Mouse (Mus musculus) activated CD4-positive, CD25-positive, alpha-beta regulatory T cell, adult 4 months (primary cell): ENCODE measurements around the gene Ngly1. TPM values are rescaled to one million over a fixed set of nuclear protein-coding genes. Genes with fewer than 3 reads are reported as not detected.
"Not testable (repeated sequence)": the region's sequence is repeated elsewhere in the genome, so short reads cannot be mapped to it uniquely, and the experiment has no call there.

ENCODE experiments used
- ATAC-seq: one replicate; pipeline ENCODE4 v1.8.0; 2017
- polyA plus RNA-seq, 2 experiments: library from polyadenylated mRNA; unstranded; fragments of 100-300 nt; shearing (Covaris generic); gene quantifications; one replicate each; pipeline ENCODE4 v1.2.1; 2017

The Ngly1 gene
- polyA plus RNA-seq, 2 experiments from 2014 or later = 70.5 to 98.9 TPM

GRCm38 (mm10) chr14:16261869-16262268 lies 12.8 kb downstream of the Ngly1 start:
- ATAC-seq = peak; percentile 30

DNA sequence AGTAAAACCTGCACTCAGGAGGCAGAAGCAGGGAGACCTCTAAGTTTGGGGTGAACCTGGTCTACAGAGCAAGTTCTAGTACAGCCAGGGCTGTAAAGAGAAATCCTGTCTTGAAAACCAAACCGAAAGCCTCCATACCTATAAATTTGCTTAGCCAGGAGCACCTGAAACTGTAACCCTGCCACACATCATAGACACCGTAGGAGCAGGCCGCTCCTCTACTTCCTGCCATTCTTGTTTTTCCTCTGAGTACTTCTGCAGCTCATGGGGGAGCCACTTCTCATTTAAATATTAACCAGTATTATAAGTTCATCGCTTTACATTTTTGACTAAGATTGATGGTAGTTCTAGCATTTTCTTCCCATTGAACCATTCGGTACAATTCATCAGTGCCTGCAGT lies 17.9 kb downstream of the Ngly1 start:
- no peak for ATAC-seq

GRCm38 (mm10) chr14:16269776-16270175 lies 20.7 kb downstream of the Ngly1 start:
- peak; percentile 71 for ATAC-seq

- no peak for ATAC-seq
Measured at GRCm38 (mm10) chr14:16273677-16274076, 24.6 kb downstream of the Ngly1 start.

DNA sequence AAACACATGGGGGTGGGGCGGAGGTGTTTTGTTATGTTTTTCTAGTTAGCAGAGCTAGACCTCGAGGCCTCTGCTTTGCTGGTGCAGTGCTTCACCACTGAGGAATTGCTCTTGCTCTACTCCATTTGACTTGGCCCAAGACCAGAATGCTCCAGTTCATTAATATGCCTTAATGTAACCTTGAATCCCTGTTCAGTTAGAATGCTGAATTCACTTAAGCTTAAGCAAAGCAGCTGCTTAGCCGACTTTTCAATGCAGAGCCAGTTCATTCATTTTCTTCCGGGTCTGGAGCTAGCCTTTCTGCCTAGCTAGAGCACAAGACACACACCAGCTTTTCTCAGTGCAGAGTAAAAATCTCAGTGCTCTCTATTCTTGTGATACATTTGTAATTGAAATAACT lies 30.1 kb downstream of the Ngly1 start:
- ATAC-seq = no peak

- no peak for ATAC-seq
Measured at GRCm38 (mm10) chr14:16283966-16284365, 34.9 kb downstream of the Ngly1 start.

GRCm38 (mm10) chr14:16292371-16292770 lies 43.3 kb downstream of the Ngly1 start:
- ATAC-seq = no peak

DNA sequence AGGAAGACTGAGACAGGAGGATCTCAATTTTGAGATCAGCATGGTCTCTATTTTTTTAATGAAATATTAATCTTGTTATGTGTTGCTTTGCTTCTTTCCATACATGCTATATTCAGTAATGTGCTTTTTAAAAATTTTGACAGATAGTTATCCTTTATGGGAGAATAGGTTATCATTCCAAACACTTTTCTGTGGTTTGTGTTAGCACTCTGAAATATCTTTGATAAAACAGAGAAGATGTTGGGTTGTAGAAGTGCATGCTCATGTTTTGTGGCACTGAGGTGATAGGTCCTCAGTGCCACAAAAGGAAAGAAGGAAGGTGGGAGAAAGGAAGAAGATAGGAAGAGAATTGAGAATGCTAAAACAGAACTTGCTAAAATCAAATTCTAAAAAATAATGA lies 43.9 kb downstream of the Ngly1 start:
- no peak for ATAC-seq

DNA sequence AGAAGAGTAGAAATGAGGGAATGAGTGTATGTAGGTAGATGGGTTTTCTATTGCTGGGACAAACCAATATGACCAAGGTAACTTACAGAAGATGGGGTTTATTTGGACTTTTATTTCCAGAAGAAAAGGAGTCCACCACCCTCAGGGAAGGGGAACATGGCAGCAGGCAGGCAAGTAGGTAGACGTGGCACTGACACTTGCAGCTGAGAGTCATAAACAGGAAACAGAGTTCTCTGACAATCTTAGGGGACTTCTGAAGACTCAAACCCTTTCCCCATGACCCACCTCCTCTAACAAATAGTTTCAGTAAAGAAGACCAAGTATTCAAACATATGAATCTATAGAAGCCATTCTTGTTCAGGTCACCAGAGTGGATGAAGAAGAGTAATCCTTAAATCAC lies 44.8 kb downstream of the Ngly1 start:
- no peak for ATAC-seq

DNA sequence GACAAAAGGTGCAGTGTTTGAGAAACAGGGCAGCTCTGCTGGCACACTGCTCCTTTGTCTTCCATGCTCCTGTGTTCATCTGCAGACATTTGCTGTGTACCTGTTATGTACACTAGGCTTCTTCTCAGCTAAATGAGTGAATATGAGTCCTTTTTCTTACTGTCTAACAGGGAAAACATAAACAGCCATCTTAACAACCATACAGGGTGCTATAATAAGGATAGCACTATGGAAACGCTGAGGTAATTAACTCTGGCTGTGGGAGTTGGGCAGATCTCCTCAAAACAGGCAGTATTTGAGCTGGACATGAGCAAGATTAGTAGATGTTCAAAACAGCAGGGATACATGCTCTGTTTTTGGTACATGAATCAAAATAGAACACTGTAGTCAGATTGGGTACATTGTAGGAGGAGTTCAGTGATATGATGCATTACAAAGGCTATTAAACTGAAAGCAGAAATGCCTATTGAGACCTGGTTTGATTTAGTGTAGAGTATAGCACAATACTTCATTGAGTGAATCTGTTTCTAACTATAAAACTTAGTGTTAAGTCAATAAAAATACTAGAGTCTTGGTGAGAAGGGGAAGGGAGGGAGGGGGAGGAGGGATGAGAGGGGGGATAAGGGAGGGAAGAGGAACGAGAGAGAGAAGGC lies 47.9 kb downstream of the Ngly1 start:
- ATAC-seq = no peak

GRCm38 (mm10) chr14:16301735-16302134 lies 52.7 kb downstream of the Ngly1 start:
- ATAC-seq = no peak

DNA sequence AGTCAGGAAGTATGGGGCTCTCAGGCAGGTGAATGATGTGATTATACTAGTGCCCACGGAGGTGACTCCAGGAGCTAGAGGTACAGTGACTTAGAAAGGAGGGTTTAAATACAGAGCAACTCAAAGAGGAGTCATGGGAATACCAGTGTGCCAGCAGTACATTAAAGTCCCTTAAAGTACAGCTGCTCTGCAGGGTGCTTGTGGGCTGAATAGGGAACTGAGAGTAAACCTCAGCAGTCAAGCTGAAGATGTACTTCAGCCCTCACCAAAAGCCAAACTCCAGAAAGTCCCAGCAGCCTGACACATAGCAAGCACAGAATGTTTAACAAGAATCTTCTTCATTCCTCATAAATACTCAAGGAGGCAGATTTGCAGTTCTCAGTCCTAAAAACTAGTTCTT lies 53.6 kb downstream of the Ngly1 start:
- ATAC-seq = no peak

- ATAC-seq = no peak
Measured at GRCm38 (mm10) chr14:16310791-16311190, 61.7 kb downstream of the Ngly1 start.

- ATAC-seq = no peak
Measured at GRCm38 (mm10) chr14:16312599-16312998, 63.5 kb downstream of the Ngly1 start.

DNA sequence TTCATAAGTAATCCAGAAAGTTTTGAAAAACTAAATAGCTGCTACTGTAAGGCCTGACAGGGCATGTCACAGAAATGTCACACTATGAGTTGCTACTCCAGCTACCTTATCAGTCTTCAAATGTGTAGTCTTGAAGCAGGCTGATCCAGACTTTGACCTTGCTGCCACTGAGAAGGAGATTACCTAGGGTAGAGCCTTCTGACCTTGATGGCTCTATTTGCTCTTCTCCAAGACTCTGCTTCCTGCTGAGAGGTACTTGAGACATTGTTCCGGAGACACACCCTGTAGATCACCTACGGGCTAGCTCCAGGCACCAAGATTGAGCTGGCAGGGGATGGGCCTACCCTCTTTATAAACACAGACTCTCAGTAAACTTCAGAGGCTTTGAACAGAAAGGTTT lies 64.0 kb downstream of the Ngly1 start:
- ATAC-seq = not testable (repeated sequence)

DNA sequence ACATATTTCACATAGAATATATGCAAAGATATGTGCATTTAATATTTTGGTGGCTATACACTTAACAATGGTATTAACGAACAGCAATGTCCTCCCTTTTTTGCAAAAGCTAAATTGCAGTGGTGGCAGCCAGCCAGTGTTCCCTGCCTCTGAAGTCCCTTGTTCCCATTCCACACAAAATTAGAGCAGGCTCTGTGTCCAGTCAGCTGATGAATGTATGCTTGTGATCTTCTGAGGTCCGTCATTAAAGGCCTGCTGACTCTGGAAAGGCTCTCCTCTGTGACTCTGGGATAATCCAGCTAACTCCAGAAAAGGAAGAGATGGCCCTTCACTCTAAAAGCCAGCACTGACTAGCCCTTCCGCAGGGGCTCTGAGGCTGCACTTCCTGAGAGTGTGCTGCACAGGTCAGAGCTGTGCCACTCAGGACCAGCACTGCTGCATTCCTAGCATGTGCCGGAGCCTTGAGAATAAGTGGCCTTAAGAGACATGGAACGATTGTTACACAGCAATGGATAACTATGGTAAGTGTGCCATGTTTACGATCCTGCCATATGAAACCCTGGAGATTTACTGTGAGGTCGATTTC lies 64.9 kb downstream of the Ngly1 start:
- no peak for ATAC-seq

DNA sequence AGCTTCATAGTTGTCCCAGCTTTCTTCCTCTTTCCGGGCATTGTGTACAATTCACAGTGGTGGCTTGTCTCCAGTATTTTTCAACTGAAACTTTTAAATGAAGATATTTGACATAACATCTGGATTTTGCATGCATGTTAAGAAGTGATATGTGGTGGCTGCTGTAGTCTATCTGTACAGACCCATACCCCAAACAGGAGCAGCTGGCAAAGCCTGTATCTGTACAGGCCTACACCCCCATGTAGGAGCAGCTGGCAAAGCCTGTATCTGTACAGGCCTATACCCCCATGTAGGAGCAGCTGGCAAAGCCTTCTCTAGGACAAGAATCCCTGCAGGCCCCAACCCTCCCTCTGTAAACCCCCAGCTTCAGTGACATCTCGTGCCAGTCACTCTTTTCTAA lies 65.8 kb downstream of the Ngly1 start:
- ATAC-seq = no peak

- ATAC-seq = no peak
Measured at GRCm38 (mm10) chr14:16316715-16317114, 67.6 kb downstream of the Ngly1 start.

GRCm38 (mm10) chr14:16319818-16320217 lies 70.7 kb downstream of the Ngly1 start:
- ATAC-seq = no peak

GRCm38 (mm10) chr14:16324394-16324793 lies 75.3 kb downstream of the Ngly1 start:
- ATAC-seq = no peak

DNA sequence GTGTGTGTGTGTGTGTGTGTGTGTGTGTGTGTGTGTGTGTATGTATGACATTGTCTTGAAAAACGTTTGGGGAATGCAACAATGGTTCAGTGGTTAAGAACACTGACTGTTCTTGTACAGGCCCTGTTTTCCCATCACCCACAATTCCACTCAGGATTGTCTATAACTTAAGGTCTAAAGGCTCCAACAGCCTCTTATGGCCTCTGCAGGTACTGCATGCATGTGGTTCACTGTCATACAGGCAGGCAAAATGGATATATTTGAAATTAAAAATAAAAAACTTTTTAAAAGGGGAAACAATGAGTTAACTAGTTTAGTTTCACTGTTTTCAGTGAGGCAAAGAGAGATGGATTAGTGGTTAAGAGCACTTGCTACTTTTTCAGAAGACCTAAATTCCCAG lies 76.1 kb downstream of the Ngly1 start:
- ATAC-seq = no peak

- ATAC-seq = no peak
Measured at GRCm38 (mm10) chr14:16328531-16328930, 79.5 kb downstream of the Ngly1 start.

- no peak for ATAC-seq
Measured at GRCm38 (mm10) chr14:16328959-16329480, 79.9 kb downstream of the Ngly1 start.

DNA sequence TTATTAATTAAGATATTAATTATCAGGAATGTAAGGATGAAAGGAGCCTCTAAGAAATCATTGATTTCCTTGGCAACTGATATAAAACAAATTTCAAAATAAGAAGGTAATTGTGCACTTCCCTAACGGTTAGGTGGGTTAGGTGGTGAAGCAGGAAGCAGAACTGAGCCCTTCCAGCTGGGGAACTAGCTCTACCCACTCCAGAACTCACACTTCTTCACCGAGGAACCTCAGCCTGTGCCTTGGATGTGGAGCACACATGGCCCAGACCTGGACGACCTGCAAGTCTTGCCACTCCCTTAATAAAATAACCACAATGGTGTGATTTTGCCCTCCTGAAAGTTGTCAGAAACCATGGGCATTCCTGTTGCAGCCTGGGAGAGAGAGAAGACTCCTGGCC lies 80.7 kb downstream of the Ngly1 start:
- ATAC-seq = no peak

GRCm38 (mm10) chr14:16334260-16334659 lies 85.2 kb downstream of the Ngly1 start:
- no peak for ATAC-seq
